Mouse (Mus musculus) brain, adult 10 weeks (tissue): ENCODE results near the gene Fkbp11. TPM values are rescaled to one million over a fixed set of nuclear protein-coding genes. Genes with fewer than 3 reads are reported as not detected.

Experiments used
- polyA plus RNA-seq: library from polyadenylated mRNA; stranded (reverse); fragments of 350-450 nt; fragmentation: Illumina TruSeq; extraction: RNeasy Lipid Tissue Mini Kit (QIAGEN cat#74804); gene quantifications from one replicate; pipeline ENCODE4 v1.2.3, GENCODE M21; 2015; ENCODE audit warnings: low read depth, low replicate concordance

Fkbp11 gene
- 3.3 TPM for polyA plus RNA-seq

GRCm38 (mm10) chr15:98727443-98728321 lies at the start of gene Fkbp11:
Fkbp11 (minus strand) TSS chr15:98728198.

DNA sequence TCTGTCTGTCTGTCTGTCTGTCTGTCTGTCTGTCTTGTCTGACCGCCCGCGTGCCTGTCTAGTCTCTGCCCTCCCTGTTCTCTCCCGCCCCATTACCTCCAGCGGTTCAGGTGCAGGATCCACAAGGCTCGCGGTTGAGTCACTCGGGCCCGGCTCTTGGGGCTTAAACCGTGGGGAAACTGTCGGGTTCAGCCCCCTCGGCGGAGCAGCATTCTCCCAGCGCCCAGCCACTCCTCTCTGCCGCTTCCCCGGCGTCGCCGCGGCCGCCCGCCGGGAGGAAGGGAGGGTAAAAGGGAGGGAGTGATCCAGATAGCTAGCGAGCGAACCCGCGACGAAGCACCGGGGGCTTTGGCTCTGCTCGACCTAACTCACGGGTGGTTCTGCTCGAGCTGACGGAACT lies 49.8 kb upstream of the Fkbp11 start, which contains the start of gene Wnt10b:
Wnt10b (minus strand) TSS at position 389 of the 400 bp plus-strand sequence.

GRCm38 (mm10) chr15:98762670-98763529 lies 34.9 kb upstream of the Fkbp11 start, which contains the start of gene Arf3:
Arf3 (minus strand) TSS chr15:98763214.

DNA sequence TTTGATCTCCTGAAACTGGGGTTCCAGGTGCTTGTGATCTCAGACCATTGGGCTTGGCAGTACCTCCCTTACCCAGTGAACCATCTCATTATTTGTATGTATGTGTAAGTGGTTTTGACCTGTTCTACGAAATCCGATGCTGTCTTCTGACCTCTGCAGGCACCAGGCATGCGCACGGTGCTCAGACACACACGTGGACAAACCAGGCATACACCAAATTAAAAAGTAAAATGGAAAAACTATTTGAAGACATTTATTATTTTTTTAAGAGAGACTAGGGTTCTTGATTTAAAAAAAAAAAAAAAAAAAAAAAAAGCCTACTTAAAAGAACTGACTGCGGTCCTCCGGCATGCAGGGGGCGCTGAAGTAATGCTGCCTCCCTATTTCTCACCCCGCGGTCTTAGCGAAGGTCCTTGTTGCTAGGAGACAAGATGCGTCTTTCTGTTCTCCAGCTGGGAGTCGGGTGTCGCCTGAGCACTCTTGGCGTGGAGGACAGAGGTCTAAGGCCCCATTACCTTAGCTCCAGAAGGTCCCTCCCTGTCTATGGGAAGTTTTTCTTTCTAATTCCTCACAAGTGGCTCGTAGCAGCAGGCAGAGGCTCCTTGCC lies 20.1 kb downstream of the Fkbp11 start, which contains the start of gene Ccdc65:
Ccdc65 (plus strand) TSS at position 442 of the 607 bp plus-strand sequence.

GRCm38 (mm10) chr15:98676940-98677728 lies 50.9 kb downstream of the Fkbp11 start, which contains the start of gene Rnd1:
Rnd1 (minus strand) TSS chr15:98677461.

Other genes with a start within 250 kb of the Fkbp11 start
- not detected for gene Lalba, start 245.5 kb downstream of the Fkbp11 start, polyA plus RNA-seq
- gene Olfr279, start 235.8 kb downstream of the Fkbp11 start, polyA plus RNA-seq: not detected
- 57.3 TPM for gene Kansl2, start 193.9 kb downstream of the Fkbp11 start, polyA plus RNA-seq
- gene Ccnt1, start 157.3 kb downstream of the Fkbp11 start, polyA plus RNA-seq: 24.5 TPM
- not detected for gene 4930415O20Rik, start 157.2 kb downstream of the Fkbp11 start, polyA plus RNA-seq
- 31.7 TPM for gene Adcy6, start 118.1 kb downstream of the Fkbp11 start, polyA plus RNA-seq
- gene Cacnb3, start 97.4 kb downstream of the Fkbp11 start, polyA plus RNA-seq: 201 TPM
- gene Ddx23, start 65.3 kb downstream of the Fkbp11 start, polyA plus RNA-seq: 52.9 TPM
- 30.1 TPM for gene Rnd1, start 50.7 kb downstream of the Fkbp11 start, polyA plus RNA-seq
- gene Ccdc65, start 20.0 kb downstream of the Fkbp11 start, polyA plus RNA-seq: 6.9 TPM
- 497 TPM for gene Arf3, start 35.0 kb upstream of the Fkbp11 start, polyA plus RNA-seq
- 1.4 TPM for gene Wnt10b, start 50.0 kb upstream of the Fkbp11 start, polyA plus RNA-seq
- 0.18 TPM for gene Wnt1, start 61.7 kb upstream of the Fkbp11 start, polyA plus RNA-seq
- 553 TPM for gene Ddn, start 81.3 kb upstream of the Fkbp11 start, polyA plus RNA-seq
- gene Prkag1, start 103.3 kb upstream of the Fkbp11 start, polyA plus RNA-seq: 80.7 TPM
- gene Kmt2d, start 143.0 kb upstream of the Fkbp11 start, polyA plus RNA-seq: 21.3 TPM
- 15.3 TPM for gene Rhebl1, start 166.3 kb upstream of the Fkbp11 start, polyA plus RNA-seq
- 0.10 TPM for gene Dhh, start 170.3 kb upstream of the Fkbp11 start, polyA plus RNA-seq
- gene Lmbr1l, start 190.0 kb upstream of the Fkbp11 start, polyA plus RNA-seq: 12.2 TPM
- 1,224 TPM for gene Tuba1b, start 206.4 kb upstream of the Fkbp11 start, polyA plus RNA-seq
- not detected for gene Gm49450, start 225.4 kb upstream of the Fkbp11 start, polyA plus RNA-seq
- 2,104 TPM for gene Tuba1a, start 225.5 kb upstream of the Fkbp11 start, polyA plus RNA-seq